Mouse (Mus musculus) ES-E14 (cell line): ENCODE data around the gene Apod. TPM values are rescaled to one million over a fixed set of nuclear protein-coding genes. Genes with fewer than 3 reads are reported as not detected.
"Not testable (repeated sequence)": the region's sequence is repeated elsewhere in the genome, so short reads cannot be mapped to it uniquely, and the experiment has no call there.

ENCODE experiments used
- DNase-seq: peaks from one replicate; pipeline ENCODE4 v3.0.0-alpha.2; 2013; ENCODE audit warnings: low read depth, low spot score
- H3K27ac ChIP-seq: 2 replicates; pipeline ENCODE4 v1.5.1; 2012; ENCODE audit warnings: low read depth, mild to moderate bottlenecking, low read length, moderate library complexity, mixed read lengths; ENCODE audit not compliant: poor library complexity, insufficient read depth, severe bottlenecking
- H3K36me3 ChIP-seq: 2 replicates; pipeline ENCODE4 v1.6.1; 2012; ENCODE audit warnings: mild to moderate bottlenecking, low read length, moderate library complexity, mixed read lengths; ENCODE audit not compliant: control insufficient read depth, poor library complexity, insufficient read depth, severe bottlenecking
- H3K4me1 ChIP-seq, 2 experiments: fragments of 150-350 bp in 1 of 2; sonication (generic) in 1 of 2; 2 replicates each; pipeline ENCODE4 v1.6.1; 2012; ENCODE audit warnings: low read length in 2 of 2, mild to moderate bottlenecking in 1 of 2, mixed read lengths in 1 of 2; ENCODE audit not compliant: control insufficient read depth in 2 of 2, insufficient read depth in 2 of 2, poor library complexity in 1 of 2
- H3K4me3 ChIP-seq, 2 experiments: fragments of 150-350 bp in 1 of 2; sonication (generic) in 1 of 2; 2 replicates each; pipeline ENCODE4 v1.5.1; 2012; ENCODE audit warnings: low read length in 2 of 2, low read depth in 1 of 2, mild to moderate bottlenecking in 1 of 2, mixed read lengths in 1 of 2; ENCODE audit not compliant: insufficient read depth in 1 of 2, poor library complexity in 1 of 2, severe bottlenecking in 1 of 2
- H3K9ac ChIP-seq: 2 replicates; pipeline ENCODE4 v1.6.1; 2012; ENCODE audit warnings: low read depth, mild to moderate bottlenecking, low read length, mixed read lengths; ENCODE audit not compliant: poor library complexity, insufficient read depth, severe bottlenecking
- H3K9me3 ChIP-seq: fragments of 150-350 bp; sonication (generic); 2 replicates; pipeline ENCODE4 v1.6.1; 2012; ENCODE audit warnings: low read depth, mild to moderate bottlenecking, low read length; ENCODE audit not compliant: control insufficient read depth, insufficient read depth
- CHD2 ChIP-seq: IDR thresholded peaks from 2 replicates; pipeline ENCODE4 v1.6.1; 2014; ENCODE audit warnings: mild to moderate bottlenecking, low read depth, low read length, inconsistent platforms
- HCFC1 ChIP-seq: IDR thresholded peaks from 2 replicates; pipeline ENCODE4 v1.6.1; 2012; ENCODE audit warnings: low read length, inconsistent platforms, borderline replicate concordance; ENCODE audit not compliant: insufficient read depth
- MAFK ChIP-seq: IDR thresholded peaks from 2 replicates; pipeline ENCODE4 v1.6.1; 2014; ENCODE audit warnings: mild to moderate bottlenecking, low read depth, low read length, inconsistent platforms; ENCODE audit not compliant: insufficient read depth
- ZC3H11A ChIP-seq: IDR thresholded peaks from 2 replicates; pipeline ENCODE4 v1.6.1; 2012; ENCODE audit warnings: low read depth, mild to moderate bottlenecking, inconsistent platforms, low read length, borderline replicate concordance
- ZNF384 ChIP-seq: IDR thresholded peaks from 2 replicates; pipeline ENCODE4 v1.6.1; 2012; ENCODE audit warnings: low read depth, low read length, inconsistent platforms
- in situ Hi-C, 2 experiments: fragments of 600-800 bp; cut with MboI; formaldehyde crosslinking; loops; one replicate each; pipeline ENCODE4 v1.15.1; 2025; ENCODE audit warnings: low sequenced_read_pairs in 2 of 2, inconsistent platforms in 1 of 2; ENCODE audit not compliant: unreplicated experiment in 2 of 2
- total RNA-seq: library from RNA; depleted of rRNA; stranded (reverse); fragments of 300-350 nt; gene quantifications from 2 replicates; pipeline ENCODE4 v1.2.3, GENCODE M21; 2012

Gene Apod
- total RNA-seq, 1 experiment = 10.6 TPM

GRCm38 (mm10) chr16:31334796-31335195 is 20.2 kb upstream of the Apod start:
- Histone ChIP-seq H3K36me3 (no peaks in the 10 kb centered on the region), H3K9me3 (no peaks in the 10 kb centered on the region), H3K4me3 (no peak overlapping the region), H3K27ac (no peak overlapping the region), H3K4me1 (peaks cover 4 to 8% of the 10 kb centered on the region in 2 experiments; a peak in 3 of 4 replicates), H3K9ac (no peak overlapping the region)
- no peak for DNase-seq
- in situ Hi-C loops = no loop called here
- no peak for TF ChIP-seq HCFC1
- no peak for TF ChIP-seq ZC3H11A
- no peak for TF ChIP-seq CHD2
- TF ChIP-seq ZNF384 = no peak
- TF ChIP-seq MAFK = no peak

GRCm38 (mm10) chr16:31332586-31332985 is 18.0 kb upstream of the Apod start:
- DNase-seq = no peak
- H3K4me1 ChIP-seq = peaks cover 4 to 18% of the 10 kb centered on the region in 2 experiments; a peak in 3 of 4 replicates
- H3K9ac ChIP-seq = no peak overlapping the region
- no peak for TF ChIP-seq ZC3H11A
- TF ChIP-seq ZNF384 = no peak
- no peak for TF ChIP-seq HCFC1
- TF ChIP-seq MAFK = no peak
- TF ChIP-seq CHD2 = no peak
- no peak overlapping the region for H3K27ac ChIP-seq
- H3K36me3 ChIP-seq = peaks cover 3% of the 10 kb centered on the region
- no peaks in the 10 kb centered on the region for H3K9me3 ChIP-seq
- in situ Hi-C loops = no loop called here
- no peak overlapping the region for H3K4me3 ChIP-seq

GRCm38 (mm10) chr16:31330970-31331369 is 16.4 kb upstream of the Apod start:
- H3K9ac ChIP-seq, H3K4me3 ChIP-seq, H3K27ac ChIP-seq, H3K9me3 ChIP-seq, in situ Hi-C loops, DNase-seq: not testable (repeated sequence)
- peaks cover 2 to 20% of the 10 kb centered on the region in 2 experiments; a peak in 3 of 4 replicates for H3K4me1 ChIP-seq
- peaks cover 13% of the 10 kb centered on the region for H3K36me3 ChIP-seq

GRCm38 (mm10) chr16:31329668-31330067 is 15.1 kb upstream of the Apod start:
- H3K9ac ChIP-seq = no peak overlapping the region
- H3K4me3 ChIP-seq = no peak overlapping the region
- peaks cover 0 to 19% of the 10 kb centered on the region in 2 experiments; a peak in 3 of 4 replicates for H3K4me1 ChIP-seq
- H3K27ac ChIP-seq = no peak overlapping the region
- no peak for TF ChIP-seq HCFC1
- no peak for TF ChIP-seq MAFK
- TF ChIP-seq CHD2 = no peak
- no peak for TF ChIP-seq ZC3H11A
- no peak for TF ChIP-seq ZNF384
- peaks cover 15% of the 10 kb centered on the region for H3K36me3 ChIP-seq
- DNase-seq = no peak
- in situ Hi-C loops = no loop called here
- no peaks in the 10 kb centered on the region for H3K9me3 ChIP-seq

- Histone ChIP-seq H3K4me1 (peaks cover 0 to 19% of the 10 kb centered on the region in 2 experiments; a peak in 3 of 4 replicates), H3K9ac (peak overlapping the region; percentile 73), H3K4me3 (peak overlapping the region; percentile 5 to 18; a peak in 3 of 4 replicates), H3K36me3 (peaks cover 15% of the 10 kb centered on the region), H3K27ac (peak overlapping the region; percentile 98), H3K9me3 (no peaks in the 10 kb centered on the region)
- no peak for DNase-seq
- no peak for TF ChIP-seq ZC3H11A
- TF ChIP-seq HCFC1 = no peak
- no peak for TF ChIP-seq MAFK
- no peak for TF ChIP-seq CHD2
- no peak for TF ChIP-seq ZNF384
- in situ Hi-C loops = no loop called here
Observed at GRCm38 (mm10) chr16:31327891-31328290, 13.3 kb upstream of the Apod start.
